In genomic region chr16:45668178-45668577, GRCm38 (mm10) we compare ENCODE assay signal across 32 mouse cellular contexts. TPM values are rescaled to one million over a fixed set of nuclear protein-coding genes. Genes with fewer than 3 reads are reported as not detected.
DNase-seq lines count a peak whose midpoint lies in the region; ATAC-seq and TF ChIP-seq lines count a peak whose summit lies in the region.
"Had no signal": no experiment of that assay in that cellular context is flagged by ENCODE, and none has a peak within 500 bp of the region (broad histone marks: within the 10 kb centered on the region; RNA-seq: fewer than 3 reads in every experiment).

No protein-coding gene starts in this region.

- DNase-seq in liver = no peak
- DNase-seq in liver, postnatal 0 days = no peak
- DNase-seq in naive thymus-derived CD4-positive, alpha-beta T cell, adult 2 months (ENCODE audit: low read depth) = peak; percentile 9
- DNase-seq in urinary bladder, postnatal 25 days (ENCODE audit: low spot score) = no peak
- DNase-seq in right cerebral cortex, postnatal 14 days = no peak
- DNase-seq in embryo, embryonic 10 days (ENCODE audit: low spot score) = no peak
- DNase-seq: adrenal gland, postnatal 10 days; cerebellum, adult 11 months; cerebellum, adult 9-10 months; cerebellum, postnatal 36 days; gastrocnemius, adult 2 months; gastrocnemius, postnatal 36 days; heart, adult 2 months; heart, postnatal 10 days; kidney, adult 18-20 months; kidney, postnatal 36 days; thymus, adult 2 months; thymus, postnatal 36 days had no signal

- no peak for TF ChIP-seq POLR2A in bone marrow macrophage, adult 2 months (IDR thresholded peaks at IDR 0.05; ENCODE audit: borderline replicate concordance, low read depth, low read length)

- H3K9me3 ChIP-seq in liver, embryonic 12.5 days (replicated peaks) = no peaks in the 10 kb centered on the region
- no peaks in the 10 kb centered on the region for H3K9me3 ChIP-seq in liver, postnatal 0 days (ENCODE audit: low read length)
- H3K9me3 ChIP-seq: embryonic facial prominence, embryonic 13.5 days; forebrain, embryonic 10.5 days; forebrain, embryonic 15.5 days; heart, embryonic 13.5 days; hindbrain, embryonic 10.5 days; hindbrain, embryonic 15.5 days; kidney, embryonic 15.5 days; limb, embryonic 13.5 days; midbrain, embryonic 13.5 days had no signal

- H3K4me3 ChIP-seq in liver, embryonic 12.5 days = no peak overlapping the region
- H3K4me3 ChIP-seq in bone marrow macrophage, adult 2 months (ENCODE audit: insufficient read depth, low read length) = no peak overlapping the region
- H3K4me3 ChIP-seq in liver, postnatal 0 days (ENCODE audit: low read depth, low read length) = no peak overlapping the region
- H3K4me3 ChIP-seq: embryonic facial prominence, embryonic 13.5 days; forebrain, embryonic 10.5 days; forebrain, embryonic 15.5 days; gastrocnemius, adult 2 months; heart, adult 2 months; heart, embryonic 13.5 days; hindbrain, embryonic 10.5 days; hindbrain, embryonic 15.5 days; kidney, embryonic 15.5 days; layer of hippocampus, adult 2 months; limb, embryonic 13.5 days; midbrain, embryonic 13.5 days had no signal

- H3K27ac ChIP-seq in liver, embryonic 12.5 days = peak overlapping the region; percentile 30; the same call in 1 of the 2 replicates
- H3K27ac ChIP-seq in bone marrow macrophage, adult 2 months (ENCODE audit: insufficient read depth, low read depth, low read length) = peak overlapping the region; percentile 38; the same call in 1 of the 2 replicates
- H3K27ac ChIP-seq in liver, postnatal 0 days (ENCODE audit: low read depth) = no peak overlapping the region
- H3K27ac ChIP-seq: embryonic facial prominence, embryonic 13.5 days; forebrain, embryonic 10.5 days; forebrain, embryonic 15.5 days; gastrocnemius, adult 2 months; heart, adult 2 months; heart, embryonic 13.5 days; hindbrain, embryonic 10.5 days; hindbrain, embryonic 15.5 days; kidney, embryonic 15.5 days; layer of hippocampus, adult 2 months; limb, embryonic 13.5 days; midbrain, embryonic 13.5 days had no signal

- no peaks in the 10 kb centered on the region for H3K27me3 ChIP-seq in liver, embryonic 12.5 days (replicated peaks)
- H3K27me3 ChIP-seq in liver, postnatal 0 days (ENCODE audit: insufficient read depth, low read length) = no peaks in the 10 kb centered on the region
- H3K27me3 ChIP-seq: embryonic facial prominence, embryonic 13.5 days; forebrain, embryonic 15.5 days; heart, embryonic 13.5 days; hindbrain, embryonic 15.5 days; kidney, embryonic 15.5 days; limb, embryonic 13.5 days; midbrain, embryonic 13.5 days had no signal

- 0 out of 2 replicates have a peak, but pooled peaks cover 2% of the 10 kb centered on the region for H3K4me1 ChIP-seq in liver, embryonic 12.5 days
- peaks cover 19% of the 10 kb centered on the region for H3K4me1 ChIP-seq in bone marrow macrophage, adult 2 months (ENCODE audit: control insufficient read depth, insufficient read depth, low read length)
- peaks cover 5% of the 10 kb centered on the region for H3K4me1 ChIP-seq in liver, postnatal 0 days (ENCODE audit: insufficient read depth)
- H3K4me1 ChIP-seq: embryonic facial prominence, embryonic 13.5 days; forebrain, embryonic 10.5 days; forebrain, embryonic 15.5 days; heart, embryonic 13.5 days; hindbrain, embryonic 10.5 days; hindbrain, embryonic 15.5 days; limb, embryonic 13.5 days; midbrain, embryonic 13.5 days had no signal

- no peaks in the 10 kb centered on the region for H3K36me3 ChIP-seq in liver, embryonic 12.5 days
- no peaks in the 10 kb centered on the region for H3K36me3 ChIP-seq in liver, postnatal 0 days (replicated peaks; ENCODE audit: insufficient read depth, low read length)
- H3K36me3 ChIP-seq: embryonic facial prominence, embryonic 13.5 days; forebrain, embryonic 10.5 days; forebrain, embryonic 15.5 days; heart, embryonic 13.5 days; hindbrain, embryonic 10.5 days; hindbrain, embryonic 15.5 days; kidney, embryonic 15.5 days; limb, embryonic 13.5 days; midbrain, embryonic 13.5 days had no signal

- WGBS in liver, embryonic 12.5 days (ENCODE audit: insufficient replicate concordance) = 9% methylated on average over 3 of the region's 3 CpGs
- WGBS in liver, postnatal 0 days (ENCODE audit: insufficient replicate concordance) = 19% methylated on average over 3 of the region's 3 CpGs

- TF ChIP-seq CTCF in bone marrow macrophage, adult 2 months (IDR thresholded peaks at IDR 0.05; ENCODE audit: low read depth, low read length) = no peak
- no peak for TF ChIP-seq CTCF in liver, postnatal 0 days (IDR thresholded peaks at IDR 0.05; ENCODE audit: low read depth)

- TF ChIP-seq EP300 in liver, postnatal 0 days (IDR thresholded peaks at IDR 0.05; ENCODE audit: low read depth) = 0 out of 2 replicates have a peak, but pooled peaks have one; percentile 30

- ATAC-seq in liver, embryonic 12.5 days = no peak
- ATAC-seq in liver, postnatal 0 days = no peak
- ATAC-seq: forebrain, embryonic 15.5 days; inflammation-experienced regulatory T-cells, adult 6 months; lung, postnatal 0 days; midbrain, embryonic 13.5 days had no signal

- no peak overlapping the region for H3K4me2 ChIP-seq in liver, embryonic 12.5 days
- no peak overlapping the region for H3K4me2 ChIP-seq in liver, postnatal 0 days (ENCODE audit: low read depth, low read length)
- H3K4me2 ChIP-seq: embryonic facial prominence, embryonic 13.5 days; forebrain, embryonic 15.5 days; heart, embryonic 13.5 days; hindbrain, embryonic 15.5 days; kidney, embryonic 15.5 days; limb, embryonic 13.5 days; midbrain, embryonic 13.5 days had no signal

- no peak overlapping the region for H3K9ac ChIP-seq in liver, embryonic 12.5 days
- no peak overlapping the region for H3K9ac ChIP-seq in liver, postnatal 0 days (replicated peaks)
- H3K9ac ChIP-seq: embryonic facial prominence, embryonic 13.5 days; forebrain, embryonic 15.5 days; heart, embryonic 13.5 days; hindbrain, embryonic 15.5 days; kidney, embryonic 15.5 days; limb, embryonic 13.5 days; midbrain, embryonic 13.5 days had no signal

RNA-seq across cellular contexts. Expression of gene BC016579, which starts 14.3 kb away (rescaled TPM):
- 0.44 and 0.54 TPM in 2 replicates for polyA plus RNA-seq in liver, embryonic 12.5 days (2016; fragmentation: Nextera tagmentation; extraction: Ambion mirVana)
- polyA plus RNA-seq in bone marrow macrophage, adult 2 months (2012; ENCODE audit: insufficient read depth, insufficient read length, missing spikeins) = not detected in 2 replicates
- polyA plus RNA-seq in liver, postnatal 0 days (2015; fragmentation: Nextera tagmentation; extraction: Ambion mirVana) = 0.30 and 0.34 TPM in 2 replicates
- polyA plus RNA-seq: heart, adult 2 months; heart, embryonic 13.5 days; hindbrain, embryonic 10.5 days; hindbrain, embryonic 15.5 days; inflammation-experienced regulatory T-cells, adult 6 months had no signal

RNA-seq across cellular contexts. Expression of gene Tmprss7, which starts 25.3 kb away (rescaled TPM):
- 0.29 and 0.44 TPM in 2 replicates for polyA plus RNA-seq in liver, embryonic 12.5 days (2016; fragmentation: Nextera tagmentation; extraction: Ambion mirVana)
- polyA plus RNA-seq in bone marrow macrophage, adult 2 months (2012; ENCODE audit: insufficient read depth, insufficient read length, missing spikeins) = not detected in 2 replicates
- 0.14 TPM in 2 replicates for polyA plus RNA-seq in liver, postnatal 0 days (2015; fragmentation: Nextera tagmentation; extraction: Ambion mirVana)
- polyA plus RNA-seq: heart, adult 2 months; inflammation-experienced regulatory T-cells, adult 6 months had no signal

RNA-seq across cellular contexts. Expression of gene Tagln3, which starts 56.2 kb away (rescaled TPM):
- 0.76 and 0.77 TPM in 2 replicates for polyA plus RNA-seq in liver, embryonic 12.5 days (2016; fragmentation: Nextera tagmentation; extraction: Ambion mirVana)
- polyA plus RNA-seq in bone marrow macrophage, adult 2 months (2012; ENCODE audit: insufficient read depth, insufficient read length, missing spikeins) = 0.44 TPM in 1 of 2 replicates, not detected in the other
- 0.08 TPM in 1 of 2 replicates, not detected in the other for polyA plus RNA-seq in liver, postnatal 0 days (2015; fragmentation: Nextera tagmentation; extraction: Ambion mirVana)

RNA-seq across cellular contexts. Expression of gene Gcsam, which starts 58.0 kb away (rescaled TPM):
- polyA plus RNA-seq in liver, embryonic 12.5 days (2016; fragmentation: Nextera tagmentation; extraction: Ambion mirVana) = 1.8 and 2.3 TPM in 2 replicates
- not detected in 2 replicates for polyA plus RNA-seq in bone marrow macrophage, adult 2 months (2012; ENCODE audit: insufficient read depth, insufficient read length, missing spikeins)
- polyA plus RNA-seq in liver, postnatal 0 days (2015; fragmentation: Nextera tagmentation; extraction: Ambion mirVana) = 2.4 and 2.8 TPM in 2 replicates
- polyA plus RNA-seq: forebrain, embryonic 15.5 days; heart, embryonic 13.5 days; hindbrain, embryonic 15.5 days; midbrain, embryonic 13.5 days had no signal
